Mouse (Mus musculus): ENCODE measurements at regions not wholly inside any gene's neighbourhood (a gene's known extent, or its start where the extent isn't known, plus 50 kb on each side); places are given as distances from the start of the nearest gene placed in this dataset.

DNA sequence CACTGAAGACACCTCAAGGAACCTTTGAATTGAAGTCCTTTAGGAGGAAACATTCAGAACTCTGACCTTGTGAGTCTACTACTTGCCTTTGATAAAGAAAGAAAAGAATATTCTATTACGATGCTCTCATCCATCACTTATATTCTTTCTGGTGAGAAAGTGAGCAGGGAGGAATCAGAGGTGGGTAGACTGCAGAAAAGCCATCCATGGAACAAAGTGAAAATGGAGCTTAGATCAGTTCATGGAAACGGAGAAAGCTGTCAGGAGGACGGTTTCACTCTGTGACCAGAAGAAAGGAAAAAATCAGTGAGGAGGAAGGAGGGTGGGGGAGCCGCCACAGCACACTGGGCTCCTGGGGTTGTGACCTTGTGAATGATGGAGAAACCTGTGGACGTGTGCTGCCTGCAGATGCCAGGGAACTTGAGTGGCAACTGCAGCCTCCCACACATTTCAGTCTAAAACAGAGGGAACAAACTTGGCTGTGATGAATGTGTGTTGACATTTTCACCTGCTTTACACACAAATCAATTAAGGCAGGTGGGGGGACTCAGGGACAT, 335.2 kb downstream of the Gm10283 start:
- TF ChIP-seq POLR2A (IDR thresholded peaks at IDR 0.05; ENCODE audit: control insufficient read depth, low read depth, low read length) = no peak
- no peak for TF ChIP-seq CTCF (IDR thresholded peaks at IDR 0.05; ENCODE audit: control insufficient read depth, insufficient read depth, insufficient replicate concordance, low read depth, low read length)

Data from testis, adult 2 months (tissue).